Mouse (Mus musculus): ENCODE results near the gene Aqp12.

Aqp12 gene

GRCm38 (mm10) chr1:93015136-93015535, 9.0 kb downstream of the Aqp12 start:
- DNase-seq (ENCODE audit: low spot score), result no peak

- DNase-seq (ENCODE audit: low spot score), result no peak
Observed at GRCm38 (mm10) chr1:93018716-93019115, 12.6 kb downstream of the Aqp12 start.

GRCm38 (mm10) chr1:93020602-93021001, 14.5 kb downstream of the Aqp12 start:
- DNase-seq (ENCODE audit: low spot score), result no peak

GRCm38 (mm10) chr1:93026600-93026999, 20.5 kb downstream of the Aqp12 start:
- DNase-seq (ENCODE audit: low spot score), result no peak

- no peak for DNase-seq (ENCODE audit: low spot score)
Observed at GRCm38 (mm10) chr1:93029387-93029786, 23.3 kb downstream of the Aqp12 start.

- DNase-seq (ENCODE audit: low spot score), result no peak
Observed at GRCm38 (mm10) chr1:93030060-93030459, 23.9 kb downstream of the Aqp12 start.

GRCm38 (mm10) chr1:93031199-93031598, 25.1 kb downstream of the Aqp12 start:
- DNase-seq (ENCODE audit: low spot score), result no peak

GRCm38 (mm10) chr1:93033989-93034388, 27.9 kb downstream of the Aqp12 start:
- no peak for DNase-seq (ENCODE audit: low spot score)

GRCm38 (mm10) chr1:93035981-93036380, 29.8 kb downstream of the Aqp12 start:
- DNase-seq (ENCODE audit: low spot score), result no peak

- DNase-seq (ENCODE audit: low spot score), result no peak
Observed at GRCm38 (mm10) chr1:93046153-93046789, 40.1 kb downstream of the Aqp12 start.

GRCm38 (mm10) chr1:93050071-93050470, 43.9 kb downstream of the Aqp12 start:
- no peak for DNase-seq (ENCODE audit: low spot score)

GRCm38 (mm10) chr1:93051124-93051833, 45.1 kb downstream of the Aqp12 start:
- no peak for DNase-seq (ENCODE audit: low spot score)

Data from ovary, adult 18-20 months (tissue).